21 mouse cellular contexts compared by ENCODE assay signal in genomic region chr12:32789092-32789491, GRCm38 (mm10). TPM values are rescaled to one million over a fixed set of nuclear protein-coding genes. Genes with fewer than 3 reads are reported as not detected.
DNase-seq lines count a peak whose midpoint lies in the region; ATAC-seq lines count a peak whose summit lies in the region.
"Had no signal": no experiment of that assay in that cellular context is flagged by ENCODE, and none has a peak within 500 bp of the region (broad histone marks: within the 10 kb centered on the region; RNA-seq: fewer than 3 reads in every experiment).

No protein-coding gene starts in this region.

- peak overlapping the region; percentile 55 for H3K27ac ChIP-seq in lung, embryonic 16.5 days (ENCODE audit: low read length)
- H3K27ac ChIP-seq in heart, embryonic 11.5 days (ENCODE audit: low read depth, low read length), result 0 out of 2 replicates have a peak overlapping the region, but pooled peaks have one; percentile 46
- peak overlapping the region; percentile 26; the same call in 1 of the 2 replicates for H3K27ac ChIP-seq in heart, embryonic 15.5 days
- H3K27ac ChIP-seq in forebrain, embryonic 13.5 days, result no peak overlapping the region
- no peak overlapping the region for H3K27ac ChIP-seq in forebrain, embryonic 10.5 days
- H3K27ac ChIP-seq: embryonic facial prominence, embryonic 10.5 days; forebrain, embryonic 15.5 days; hindbrain, embryonic 10.5 days; hindbrain, embryonic 14.5 days; kidney, embryonic 15.5 days had no signal

- ATAC-seq in lung, embryonic 16.5 days (ENCODE audit: low read depth), result 0 out of 2 replicates have a peak, but pooled peaks have one; percentile 17
- ATAC-seq in heart, embryonic 11.5 days (replicated peaks; ENCODE audit: insufficient number of reproducible peaks, low FRiP score, low TSS enrichment), result peak; percentile 39; the same call in 1 of the 2 replicates
- ATAC-seq in heart, embryonic 15.5 days (replicated peaks; ENCODE audit: insufficient number of reproducible peaks, insufficient read depth, low FRiP score, low read depth), result peak; percentile 50; the same call in 1 of the 2 replicates
- no peak for ATAC-seq in forebrain, embryonic 13.5 days
- ATAC-seq in inflammation-experienced regulatory T-cells, adult 6 months, result no peak
- ATAC-seq: forebrain, embryonic 15.5 days; intestine, embryonic 16.5 days had no signal

- 46% methylated on average over 3 of the region's 3 CpGs for WGBS in lung, embryonic 16.5 days
- 19% methylated on average over 3 of the region's 3 CpGs for WGBS in heart, embryonic 11.5 days (ENCODE audit: insufficient replicate concordance)
- WGBS in heart, embryonic 15.5 days, result 23% methylated on average over 3 of the region's 3 CpGs
- 82% methylated on average over 3 of the region's 3 CpGs for WGBS in forebrain, embryonic 13.5 days
- whole genome bisulfite sequencing in forebrain, embryonic 10.5 days, result 88% methylated on average over 3 of the region's 3 CpGs

- no peaks in the 10 kb centered on the region for H3K9me3 ChIP-seq in lung, embryonic 16.5 days (ENCODE audit: control insufficient read depth, low read length)
- H3K9me3 ChIP-seq in heart, embryonic 11.5 days (replicated peaks; ENCODE audit: control insufficient read depth, low read length), result no peaks in the 10 kb centered on the region
- no peaks in the 10 kb centered on the region for H3K9me3 ChIP-seq in heart, embryonic 15.5 days (replicated peaks)
- H3K9me3 ChIP-seq in forebrain, embryonic 13.5 days (replicated peaks), result no peaks in the 10 kb centered on the region
- H3K9me3 ChIP-seq in forebrain, embryonic 10.5 days, result no peaks in the 10 kb centered on the region
- H3K9me3 ChIP-seq: embryonic facial prominence, embryonic 10.5 days; forebrain, embryonic 15.5 days; hindbrain, embryonic 10.5 days; kidney, embryonic 15.5 days had no signal

- H3K4me3 ChIP-seq in lung, embryonic 16.5 days (ENCODE audit: low read length), result no peak overlapping the region
- H3K4me3 ChIP-seq in heart, embryonic 11.5 days (ENCODE audit: low read depth, low read length), result no peak overlapping the region
- no peak overlapping the region for H3K4me3 ChIP-seq in heart, embryonic 15.5 days
- H3K4me3 ChIP-seq in forebrain, embryonic 13.5 days, result no peak overlapping the region
- H3K4me3 ChIP-seq in forebrain, embryonic 10.5 days, result no peak overlapping the region
- H3K4me3 ChIP-seq: embryonic facial prominence, embryonic 10.5 days; forebrain, embryonic 15.5 days; hindbrain, embryonic 10.5 days; kidney, embryonic 15.5 days had no signal

- DNase-seq in lung, postnatal 36 days, result no peak
- DNase-seq in heart, postnatal 4 days, result peak; percentile 33
- no peak for DNase-seq in forebrain, embryonic 10.5 days (ENCODE audit: extremely low spot score, low spot score)
- DNase-seq: adrenal gland, adult 8-10 months; adrenal gland, postnatal 36 days; cerebellum, adult 2 months; cerebellum, postnatal 10 days; gastrocnemius, postnatal 10 days; kidney, adult 2 months had no signal

- 0 out of 2 replicates have a peak, but pooled peaks cover 2% of the 10 kb centered on the region for H3K4me1 ChIP-seq in lung, embryonic 16.5 days (replicated peaks; ENCODE audit: control insufficient read depth, insufficient read depth, low read length)
- H3K4me1 ChIP-seq in heart, embryonic 11.5 days (ENCODE audit: control insufficient read depth, insufficient read depth, low read length), result peaks cover 7% of the 10 kb centered on the region
- peaks cover 10% of the 10 kb centered on the region for H3K4me1 ChIP-seq in heart, embryonic 15.5 days (replicated peaks)
- no peaks in the 10 kb centered on the region for H3K4me1 ChIP-seq in forebrain, embryonic 13.5 days
- no peaks in the 10 kb centered on the region for H3K4me1 ChIP-seq in forebrain, embryonic 10.5 days
- H3K4me1 ChIP-seq: embryonic facial prominence, embryonic 10.5 days; forebrain, embryonic 15.5 days; hindbrain, embryonic 10.5 days; kidney, embryonic 15.5 days had no signal

- no peak overlapping the region for H3K4me2 ChIP-seq in lung, embryonic 16.5 days (ENCODE audit: low read depth, low read length)
- no peak overlapping the region for H3K4me2 ChIP-seq in heart, embryonic 11.5 days
- H3K4me2 ChIP-seq in heart, embryonic 15.5 days, result no peak overlapping the region
- no peak overlapping the region for H3K4me2 ChIP-seq in forebrain, embryonic 13.5 days
- H3K4me2 ChIP-seq: forebrain, embryonic 15.5 days; hindbrain, embryonic 14.5 days; kidney, embryonic 15.5 days had no signal

- H3K9ac ChIP-seq in lung, embryonic 16.5 days (ENCODE audit: low read length), result no peak overlapping the region
- no peak overlapping the region for H3K9ac ChIP-seq in heart, embryonic 11.5 days (ENCODE audit: low read depth, low read length)
- H3K9ac ChIP-seq in heart, embryonic 15.5 days, result no peak overlapping the region
- H3K9ac ChIP-seq in forebrain, embryonic 13.5 days, result no peak overlapping the region
- H3K9ac ChIP-seq: forebrain, embryonic 15.5 days; hindbrain, embryonic 14.5 days; kidney, embryonic 15.5 days had no signal

- no peaks in the 10 kb centered on the region for H3K36me3 ChIP-seq in lung, embryonic 16.5 days (ENCODE audit: control insufficient read depth, insufficient read depth, low read length)
- no peaks in the 10 kb centered on the region for H3K36me3 ChIP-seq in heart, embryonic 11.5 days (ENCODE audit: control insufficient read depth, insufficient read depth, low read length)
- no peaks in the 10 kb centered on the region for H3K36me3 ChIP-seq in heart, embryonic 15.5 days
- no peaks in the 10 kb centered on the region for H3K36me3 ChIP-seq in forebrain, embryonic 13.5 days (ENCODE audit: poor library complexity, severe bottlenecking)
- H3K36me3 ChIP-seq in forebrain, embryonic 10.5 days (replicated peaks), result no peaks in the 10 kb centered on the region
- H3K36me3 ChIP-seq: embryonic facial prominence, embryonic 10.5 days; forebrain, embryonic 15.5 days; hindbrain, embryonic 10.5 days; kidney, embryonic 15.5 days had no signal

- no peaks in the 10 kb centered on the region for H3K27me3 ChIP-seq in lung, embryonic 16.5 days (ENCODE audit: control insufficient read depth, insufficient read depth, low read depth, low read length)
- no peaks in the 10 kb centered on the region for H3K27me3 ChIP-seq in heart, embryonic 11.5 days (ENCODE audit: control insufficient read depth, insufficient read depth, low read length)
- no peaks in the 10 kb centered on the region for H3K27me3 ChIP-seq in heart, embryonic 15.5 days
- H3K27me3 ChIP-seq in forebrain, embryonic 13.5 days, result no peaks in the 10 kb centered on the region
- no peaks in the 10 kb centered on the region for H3K27me3 ChIP-seq in forebrain, embryonic 10.5 days (ENCODE audit: poor library complexity, severe bottlenecking)
- H3K27me3 ChIP-seq: CH12.LX; forebrain, embryonic 15.5 days; kidney, embryonic 15.5 days had no signal

RNA-seq across cellular contexts. Expression of gene Nampt, which starts 30.3 kb away (rescaled TPM):
- polyA plus RNA-seq in lung, embryonic 16.5 days (2015; fragmentation: Nextera tagmentation; extraction: Ambion mirVana), result 27.7 and 28.1 TPM in 2 replicates
- polyA plus RNA-seq in heart, embryonic 11.5 days (2014; fragmentation: Nextera tagmentation; extraction: Ambion mirVana), result 21.0 and 21.7 TPM in 2 replicates
- polyA plus RNA-seq in heart, embryonic 15.5 days (2015; fragmentation: Nextera tagmentation; extraction: Ambion mirVana), result 16.2 and 16.4 TPM in 2 replicates
- 10 to 100 TPM; 17.5 to 20.0 TPM for total RNA-seq in heart, postnatal 4 days (2021)
- polyA plus RNA-seq in forebrain, embryonic 13.5 days (2015; fragmentation: Nextera tagmentation; extraction: Ambion mirVana), result 28.2 and 31.5 TPM in 2 replicates
- polyA plus RNA-seq in forebrain, embryonic 10.5 days (2016; fragmentation: Nextera tagmentation; extraction: Ambion mirVana), result 38.7 and 41.6 TPM in 2 replicates
- 10 to 100 TPM; 31.6 to 32.8 (median 32.4) TPM for polyA plus RNA-seq in inflammation-experienced regulatory T-cells, adult 6 months (2017; shearing (Covaris generic))

Comparison
In these comparisons a context has a peak if more than half of its experiments do, and no peak if none do; other contexts are left out.
1. ATAC-seq: peak in lung, embryonic 16.5 days (single experiment), heart, embryonic 11.5 days (single experiment) and heart, embryonic 15.5 days (single experiment); none in forebrain, embryonic 13.5 days (single experiment) and inflammation-experienced regulatory T-cells, adult 6 months (single experiment).
2. H3K27ac ChIP-seq: peak in lung, embryonic 16.5 days (single experiment), heart, embryonic 11.5 days (single experiment) and heart, embryonic 15.5 days (single experiment); none in forebrain, embryonic 13.5 days (single experiment) and forebrain, embryonic 10.5 days (single experiment).